Mouse (Mus musculus) left cerebral cortex, postnatal 10 days (tissue): ENCODE results near the gene 4931422A03Rik. TPM values are rescaled to one million over a fixed set of nuclear protein-coding genes. Genes with fewer than 3 reads are reported as not detected.

Experiments used
- DNase-seq, 2 experiments: peaks; one replicate each; pipeline ENCODE4 v3.0.0; 2021 to 2022; ENCODE audit warnings: low spot score in 2 of 2, mixed read lengths in 1 of 2; ENCODE audit errors: extremely low spot score in 1 of 2
- intact Hi-C: fragments of 180-260 bp; cut with DNase I; formaldehyde crosslinking; loops from one replicate; pipeline ENCODE4 v1.15.1; 2025
- total RNA-seq, 2 experiments: library from RNA; stranded (reverse); gene quantifications; 2 replicates each; pipeline ENCODE4 v1.2.3; 2021

4931422A03Rik gene
- total RNA-seq, 2 experiments from 2014 or later = not detected

GRCm38 (mm10) chr2:103977716-103978115 lies 50.4 kb downstream of the 4931422A03Rik start:
- DNase-seq = no peak
- intact Hi-C loops = loop anchor here (10.0 kb wide), 1 partner anchor 413 kb away; the partner anchor contains the start of gene Abtb2

GRCm38 (mm10) chr2:103977216-103977615 lies 50.9 kb downstream of the 4931422A03Rik start:
- DNase-seq = no peak

GRCm38 (mm10) chr2:103975904-103976303 lies 52.3 kb downstream of the 4931422A03Rik start:
- no peak for DNase-seq
- intact Hi-C loops = loop anchor here (10.0 kb wide), 1 partner anchor 411 kb away; the partner anchor contains the start of gene Abtb2

More at GRCm38 (mm10) chr2:103977216-103977615, 50.9 kb downstream of the 4931422A03Rik start:
- intact Hi-C loops = loop anchor here (10.0 kb wide), 1 partner anchor 412 kb away; the partner anchor contains the start of gene Abtb2

- intact Hi-C loops = loop anchor here (10.0 kb wide), 1 partner anchor 407 kb away; the partner anchor contains the start of gene Abtb2
- no peak for DNase-seq
These were observed 56.3 kb downstream of the 4931422A03Rik start for GRCm38 (mm10) chr2:103971838-103972237.

GRCm38 (mm10) chr2:103970791-103971649 lies 57.1 kb downstream of the 4931422A03Rik start:
- DNase-seq = no peak
- intact Hi-C loops = loop anchor here (10.0 kb wide), 1 partner anchor 406 kb away; the partner anchor contains the start of gene Abtb2

- peak; percentile 13 to 74 for DNase-seq
- intact Hi-C loops = loop anchor here (10.0 kb wide), 1 partner anchor 405 kb away; the partner anchor contains the start of gene Abtb2
These were observed 57.9 kb downstream of the 4931422A03Rik start for GRCm38 (mm10) chr2:103970041-103970790.

- intact Hi-C loops = loop anchor here (10.0 kb wide), 1 partner anchor 405 kb away; the partner anchor contains the start of gene Abtb2
- peak; percentile 39 to 85 for DNase-seq
These were observed 58.6 kb downstream of the 4931422A03Rik start for GRCm38 (mm10) chr2:103969437-103970040.

GRCm38 (mm10) chr2:103968919-103969436 lies 59.2 kb downstream of the 4931422A03Rik start:
- no peak for DNase-seq
- intact Hi-C loops = no loop called here

- no peak for DNase-seq
- intact Hi-C loops = no loop called here
These were observed 60.0 kb downstream of the 4931422A03Rik start for GRCm38 (mm10) chr2:103968186-103968585.

- no peak for DNase-seq
These were observed 62.8 kb downstream of the 4931422A03Rik start for GRCm38 (mm10) chr2:103965391-103965790.

GRCm38 (mm10) chr2:103962349-103962748 lies 65.8 kb downstream of the 4931422A03Rik start:
- intact Hi-C loops = no loop called here
- no peak for DNase-seq

More at GRCm38 (mm10) chr2:103965391-103965790, 62.8 kb downstream of the 4931422A03Rik start:
- intact Hi-C loops = no loop called here

- no peak for DNase-seq
- intact Hi-C loops = no loop called here
These were observed 68.6 kb downstream of the 4931422A03Rik start for GRCm38 (mm10) chr2:103959574-103959973.

- DNase-seq = no peak
- intact Hi-C loops = no loop called here
These were observed 69.1 kb downstream of the 4931422A03Rik start for GRCm38 (mm10) chr2:103959066-103959465.

GRCm38 (mm10) chr2:103958634-103959033 lies 69.5 kb downstream of the 4931422A03Rik start:
- no peak for DNase-seq

GRCm38 (mm10) chr2:103957649-103958546 lies 70.3 kb downstream of the 4931422A03Rik start, which contains the start of gene Lmo2:
Gene Lmo2, plus strand, starts transcription at chr2:103957986.
- no peak for DNase-seq
- intact Hi-C loops = no loop called here

More at GRCm38 (mm10) chr2:103958634-103959033, 69.5 kb downstream of the 4931422A03Rik start:
- intact Hi-C loops = no loop called here

GRCm38 (mm10) chr2:103956867-103957266 lies 71.3 kb downstream of the 4931422A03Rik start:
- intact Hi-C loops = no loop called here
- DNase-seq = no peak

GRCm38 (mm10) chr2:103955714-103956113 lies 72.4 kb downstream of the 4931422A03Rik start:
- DNase-seq = no peak
- intact Hi-C loops = no loop called here
